Mouse (Mus musculus): ENCODE results near the gene Exoc3l4. TPM values are rescaled to one million over a fixed set of nuclear protein-coding genes. Genes with fewer than 3 reads are reported as not detected.
A peak's percentile ranks its signal among the peaks of the same experiment; 100 is the strongest.

The Exoc3l4 gene
- polyA plus RNA-seq, 1 experiment from 2014 or later, result 15.5 TPM

GRCm38 (mm10) chr12:111378812-111379211 lies 38.0 kb upstream of the Exoc3l4 start:
- Histone ChIP-seq H3K4me1 (replicated peaks) (peaks cover 34% of the 10 kb centered on the region), H3K27ac (no peak overlapping the region), H3K9ac (no peak overlapping the region), H3K27me3 (peaks cover 84% of the 10 kb centered on the region), H3K9me3 (replicated peaks) (no peaks in the 10 kb centered on the region), H3K4me2 (peak overlapping the region; percentile 81; the same call in 1 of the 2 replicates), H3K36me3 (no peaks in the 10 kb centered on the region), H3K4me3 (replicated peaks) (no peak overlapping the region)
- DNase-seq (no peak), ATAC-seq (ENCODE audit: low read depth) (no peak)
- WGBS (ENCODE audit: insufficient replicate concordance), result 66% methylated on average over 12 of the region's 12 CpGs

GRCm38 (mm10) chr12:111385883-111386641 lies 30.8 kb upstream of the Exoc3l4 start:
- Histone ChIP-seq H3K27me3 (peaks cover 28% of the 10 kb centered on the region), H3K9ac (no peak overlapping the region), H3K27ac (no peak overlapping the region; the same call in 1 of the 2 replicates), H3K36me3 (no peaks in the 10 kb centered on the region), H3K9me3 (replicated peaks) (no peaks in the 10 kb centered on the region), H3K4me2 (no peak overlapping the region), H3K4me1 (replicated peaks) (peaks cover 6% of the 10 kb centered on the region; the same call in 1 of the 2 replicates), H3K4me3 (replicated peaks) (no peak overlapping the region)
- WGBS (ENCODE audit: insufficient replicate concordance), result 65% methylated on average over 13 of the region's 13 CpGs
- ATAC-seq (ENCODE audit: low read depth) (no peak), DNase-seq (no peak)

DNA sequence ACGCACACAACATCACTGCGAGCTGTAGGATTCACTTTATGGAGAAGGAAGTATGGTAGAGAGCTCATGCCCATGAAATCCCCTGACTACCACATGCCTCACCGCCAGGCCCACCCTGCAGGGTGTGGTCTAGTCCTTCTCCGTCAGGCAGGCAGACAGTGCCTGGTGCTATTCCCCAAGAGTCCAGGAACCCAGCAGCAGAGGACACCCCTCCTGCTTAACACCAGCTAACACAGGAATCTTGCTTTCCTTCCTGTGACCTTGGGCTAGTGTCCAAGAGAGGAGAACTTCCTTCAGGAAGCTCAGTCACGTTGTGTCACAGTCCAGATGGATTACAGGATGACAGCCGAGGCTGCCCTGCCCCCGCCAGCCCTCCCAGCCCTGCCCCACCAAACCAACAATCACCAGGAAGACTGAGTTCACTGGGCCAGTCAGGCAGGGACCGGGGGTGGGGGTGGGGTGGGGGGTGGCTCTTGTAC lies 30.1 kb upstream of the Exoc3l4 start:
- DNase-seq (no peak), ATAC-seq (ENCODE audit: low read depth) (peak; percentile 75)
- no peaks in the 10 kb centered on the region for H3K36me3 ChIP-seq
- peaks cover 6% of the 10 kb centered on the region; the same call in 1 of the 2 replicates for H3K4me1 ChIP-seq (replicated peaks)
- WGBS (ENCODE audit: insufficient replicate concordance), result 36% methylated on average over 8 of the region's 8 CpGs
- no peak overlapping the region for H3K4me3 ChIP-seq (replicated peaks)
- no peak overlapping the region; the same call in 1 of the 2 replicates for H3K27ac ChIP-seq
- peaks cover 22% of the 10 kb centered on the region for H3K27me3 ChIP-seq
- no peak overlapping the region for H3K4me2 ChIP-seq
- no peaks in the 10 kb centered on the region for H3K9me3 ChIP-seq (replicated peaks)
- H3K9ac ChIP-seq, result no peak overlapping the region

DNA sequence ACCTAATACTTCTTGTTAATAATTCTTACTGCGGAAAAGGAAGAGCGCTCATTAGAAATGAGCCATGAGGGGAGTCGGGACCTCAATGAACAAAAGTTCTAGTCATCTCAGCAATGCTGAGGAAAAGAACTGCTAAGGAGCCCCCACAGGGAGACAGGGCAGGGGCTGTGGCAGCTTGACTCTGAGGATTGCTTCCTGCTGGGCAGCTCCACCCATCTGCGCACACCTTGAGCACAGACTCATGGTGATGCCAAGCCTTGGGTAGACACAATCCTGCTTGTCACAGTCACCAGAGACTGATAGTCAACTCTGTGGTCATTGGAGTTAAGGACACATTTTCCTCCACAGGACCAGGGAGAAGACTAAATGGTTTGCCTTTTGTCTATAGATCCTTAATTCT lies 29.7 kb upstream of the Exoc3l4 start:
- H3K27ac ChIP-seq, result no peak overlapping the region
- ATAC-seq (ENCODE audit: low read depth), result no peak

DNA sequence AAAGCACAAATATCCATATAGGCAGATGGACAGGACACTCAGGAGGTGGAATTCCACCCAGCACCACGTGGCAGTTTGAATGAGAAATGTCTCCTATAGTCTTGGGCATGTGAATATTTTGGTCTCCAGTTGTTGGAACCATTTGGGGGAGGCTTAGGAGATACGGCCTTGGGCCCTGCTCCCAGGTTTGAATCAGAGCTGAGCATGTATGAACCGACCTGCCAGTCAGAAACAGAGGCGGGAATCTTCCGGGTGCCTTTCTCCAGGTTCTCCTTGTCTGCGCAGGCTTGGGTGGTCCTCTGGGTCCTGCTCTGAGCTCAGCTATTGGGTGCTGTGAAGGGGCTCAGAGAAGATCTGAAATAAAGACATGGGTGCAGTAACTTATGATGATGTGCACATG lies 22.8 kb upstream of the Exoc3l4 start:
- Histone ChIP-seq H3K4me1 (replicated peaks) (no peaks in the 10 kb centered on the region), H3K9me3 (replicated peaks) (no peaks in the 10 kb centered on the region), H3K27ac (no peak overlapping the region), H3K36me3 (no peaks in the 10 kb centered on the region), H3K27me3 (peaks cover 25% of the 10 kb centered on the region), H3K9ac (no peak overlapping the region), H3K4me2 (no peak overlapping the region), H3K4me3 (replicated peaks) (no peak overlapping the region)
- DNase-seq (no peak), ATAC-seq (ENCODE audit: low read depth) (no peak)
- WGBS (ENCODE audit: insufficient replicate concordance), result 70% methylated on average over 6 of the region's 6 CpGs

More for the DNA sequence above, 29.7 kb upstream of the Exoc3l4 start:
- no peak overlapping the region for H3K9ac ChIP-seq
- H3K4me2 ChIP-seq, result no peak overlapping the region
- H3K27me3 ChIP-seq, result peaks cover 19% of the 10 kb centered on the region
- DNase-seq, result no peak
- 72% methylated on average over 4 of the region's 4 CpGs for WGBS (ENCODE audit: insufficient replicate concordance)
- H3K36me3 ChIP-seq, result no peaks in the 10 kb centered on the region
- no peaks in the 10 kb centered on the region for H3K9me3 ChIP-seq (replicated peaks)
- peaks cover 6% of the 10 kb centered on the region; the same call in 1 of the 2 replicates for H3K4me1 ChIP-seq (replicated peaks)
- no peak overlapping the region for H3K4me3 ChIP-seq (replicated peaks)

GRCm38 (mm10) chr12:111396997-111397396 lies 19.8 kb upstream of the Exoc3l4 start:
- WGBS (ENCODE audit: insufficient replicate concordance), result 46% methylated on average over 5 of the region's 5 CpGs

DNA sequence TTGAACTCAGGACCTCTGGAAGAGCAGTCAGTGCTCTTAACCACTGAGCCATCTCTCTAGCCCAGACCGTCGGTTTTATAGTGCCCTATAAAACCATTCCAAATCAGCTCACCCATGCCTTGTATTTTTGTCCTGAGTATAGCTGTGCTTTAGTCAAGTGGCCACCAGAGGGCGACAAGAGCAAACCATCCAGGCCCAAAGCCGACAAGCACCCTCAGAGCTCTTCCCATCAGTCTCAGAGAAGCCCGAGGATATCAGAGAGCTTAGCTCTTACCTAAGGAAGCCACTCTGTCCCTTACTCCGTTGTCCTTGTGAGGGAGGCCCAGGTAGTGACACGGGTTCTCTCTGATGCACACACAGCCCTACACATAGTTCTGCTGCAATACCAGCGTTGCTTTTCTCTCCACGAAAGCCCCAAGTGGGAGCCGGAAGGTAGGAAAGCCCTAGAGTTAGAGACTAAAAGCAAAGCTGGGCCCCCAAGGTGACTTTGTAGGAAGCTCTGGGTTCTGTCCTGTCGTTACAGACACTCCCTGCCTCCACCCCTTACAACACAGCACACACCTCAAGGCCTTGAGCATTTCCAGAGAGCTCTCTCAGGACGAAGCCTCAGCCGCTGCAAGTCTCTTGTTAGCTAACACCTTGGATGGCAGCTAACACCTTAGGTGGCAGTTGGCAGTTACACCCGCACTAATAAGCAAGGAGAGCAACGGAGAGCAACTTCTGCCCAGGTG lies 15.2 kb upstream of the Exoc3l4 start:
- DNase-seq (no peak), ATAC-seq (ENCODE audit: low read depth) (0 out of 2 replicates have a peak, but pooled peaks have one; percentile 45)
- Histone ChIP-seq H3K27me3 (peaks cover 51% of the 10 kb centered on the region), H3K4me1 (replicated peaks) (peaks cover 6% of the 10 kb centered on the region), H3K9me3 (replicated peaks) (no peaks in the 10 kb centered on the region), H3K9ac (no peak overlapping the region), H3K4me2 (no peak overlapping the region), H3K27ac (no peak overlapping the region), H3K36me3 (no peaks in the 10 kb centered on the region), H3K4me3 (replicated peaks) (no peak overlapping the region)
- 22% methylated on average over 15 of the region's 15 CpGs for WGBS (ENCODE audit: insufficient replicate concordance)

More at GRCm38 (mm10) chr12:111396997-111397396, 19.8 kb upstream of the Exoc3l4 start:
- H3K9ac ChIP-seq, result no peak overlapping the region
- ATAC-seq (ENCODE audit: low read depth) (no peak), DNase-seq (no peak)
- H3K27me3 ChIP-seq, result peaks cover 39% of the 10 kb centered on the region
- no peaks in the 10 kb centered on the region for H3K36me3 ChIP-seq
- H3K4me2 ChIP-seq, result no peak overlapping the region
- H3K27ac ChIP-seq, result no peak overlapping the region
- no peak overlapping the region for H3K4me3 ChIP-seq (replicated peaks)
- peaks cover 5% of the 10 kb centered on the region for H3K4me1 ChIP-seq (replicated peaks)
- H3K9me3 ChIP-seq (replicated peaks), result no peaks in the 10 kb centered on the region

- Histone ChIP-seq H3K27me3 (peaks cover 64% of the 10 kb centered on the region), H3K9me3 (replicated peaks) (no peaks in the 10 kb centered on the region), H3K27ac (no peak overlapping the region), H3K9ac (no peak overlapping the region), H3K36me3 (no peaks in the 10 kb centered on the region), H3K4me2 (no peak overlapping the region), H3K4me3 (replicated peaks) (no peak overlapping the region), H3K4me1 (replicated peaks) (peaks cover 10% of the 10 kb centered on the region)
- WGBS (ENCODE audit: insufficient replicate concordance), result 57% methylated on average over 10 of the region's 10 CpGs
- DNase-seq (no peak), ATAC-seq (ENCODE audit: low read depth) (no peak)
These were observed 11.9 kb upstream of the Exoc3l4 start for GRCm38 (mm10) chr12:111404880-111405279.

- no peaks in the 10 kb centered on the region for H3K36me3 ChIP-seq
- H3K4me2 ChIP-seq, result peak within 1 kb of the TSS; percentile 27; the same call in 1 of the 2 replicates
- no peak within 1 kb of the TSS for H3K27ac ChIP-seq
- peaks cover 9% of the 10 kb centered on the region for H3K4me1 ChIP-seq (replicated peaks)
- WGBS (ENCODE audit: insufficient replicate concordance), result 4% methylated on average over 21 of the region's 24 CpGs
- no peak for DNase-seq
- no peak within 1 kb of the TSS for H3K4me3 ChIP-seq (replicated peaks)
- no peaks in the 10 kb centered on the region for H3K9me3 ChIP-seq (replicated peaks)
- no peak within 1 kb of the TSS for H3K9ac ChIP-seq
- ATAC-seq (ENCODE audit: low read depth), result no peak
- H3K27me3 ChIP-seq, result peaks cover 70% of the 10 kb centered on the region
These were observed 10.2 kb upstream of the Exoc3l4 start, which contains the start of gene Lbhd2 for GRCm38 (mm10) chr12:111406622-111407021. TSS of gene Lbhd2 (plus strand) at chr12:111406809.

DNA sequence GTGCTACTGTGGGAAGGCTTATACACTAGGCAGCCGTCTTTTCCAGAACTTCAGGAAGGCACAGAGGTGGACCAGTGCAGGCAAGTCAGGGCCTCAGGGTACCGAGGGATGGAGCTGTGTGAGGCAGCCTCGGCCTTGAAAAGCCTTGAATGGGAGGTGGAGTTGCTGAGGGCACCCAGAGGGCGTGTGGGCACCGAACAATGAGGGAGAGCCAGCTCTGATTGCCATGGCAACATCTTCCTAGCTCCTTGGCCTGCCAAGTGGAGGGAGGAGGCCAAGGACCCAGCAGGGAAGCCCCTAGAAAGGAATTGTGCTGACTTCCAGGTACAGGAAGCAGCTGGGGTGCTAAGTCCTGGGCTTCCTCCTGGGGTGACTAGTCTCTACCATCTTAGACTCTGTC lies 7.2 kb upstream of the Exoc3l4 start:
- 52% methylated on average over 5 of the region's 5 CpGs for WGBS (ENCODE audit: insufficient replicate concordance)
- no peak overlapping the region for H3K27ac ChIP-seq
- H3K9me3 ChIP-seq (replicated peaks), result no peaks in the 10 kb centered on the region
- no peak overlapping the region for H3K9ac ChIP-seq
- no peak for ATAC-seq (ENCODE audit: low read depth)
- H3K4me2 ChIP-seq, result no peak overlapping the region
- H3K4me1 ChIP-seq (replicated peaks), result peaks cover 16% of the 10 kb centered on the region
- DNase-seq, result no peak
- no peaks in the 10 kb centered on the region for H3K36me3 ChIP-seq
- peaks cover 71% of the 10 kb centered on the region for H3K27me3 ChIP-seq
- H3K4me3 ChIP-seq (replicated peaks), result no peak overlapping the region

DNA sequence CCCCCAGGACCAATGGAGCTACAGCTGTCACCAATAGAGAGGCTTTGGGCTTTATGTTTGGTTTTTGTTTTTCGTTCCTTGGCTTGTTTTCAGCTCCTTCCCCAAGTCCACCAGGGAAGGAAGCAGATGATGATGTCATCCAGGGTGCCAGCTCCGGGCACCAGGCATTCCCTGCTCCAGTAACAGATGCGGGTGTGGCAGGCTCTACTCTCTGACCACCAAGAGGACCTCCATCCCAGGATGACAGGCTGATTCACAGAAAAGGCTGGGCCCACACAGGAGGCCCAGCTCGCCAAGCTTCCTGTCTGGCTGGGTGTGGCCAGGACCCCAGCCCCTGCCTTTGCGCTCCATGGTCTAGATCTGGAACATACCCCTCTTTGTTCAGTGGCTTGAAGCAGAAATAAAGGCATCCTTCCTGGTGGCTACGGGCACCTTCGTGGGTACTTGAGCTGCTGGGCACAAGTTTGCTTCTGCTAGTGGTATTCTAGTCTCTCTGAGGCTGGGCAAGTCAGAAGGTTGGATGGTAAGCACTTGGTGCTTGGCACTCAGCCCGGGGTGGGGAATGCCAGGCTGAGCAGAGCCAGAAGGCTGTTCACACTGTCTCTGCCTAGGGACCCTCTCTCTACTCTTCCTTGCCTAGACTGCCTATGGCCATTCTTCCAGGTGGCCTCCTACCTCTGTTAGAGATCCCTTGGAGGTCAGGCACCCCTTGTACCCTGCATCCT lies 5.0 kb upstream of the Exoc3l4 start:
- H3K4me2 ChIP-seq, result no peak overlapping the region
- no peak overlapping the region for H3K9ac ChIP-seq
- no peak overlapping the region for H3K27ac ChIP-seq
- WGBS (ENCODE audit: insufficient replicate concordance), result 60% methylated on average over 8 of the region's 8 CpGs
- ATAC-seq (ENCODE audit: low read depth), result no peak
- no peak overlapping the region for H3K4me3 ChIP-seq (replicated peaks)
- peaks cover 20% of the 10 kb centered on the region for H3K4me1 ChIP-seq (replicated peaks)
- H3K27me3 ChIP-seq, result peaks cover 73% of the 10 kb centered on the region
- no peaks in the 10 kb centered on the region for H3K36me3 ChIP-seq
- H3K9me3 ChIP-seq (replicated peaks), result no peaks in the 10 kb centered on the region
- no peak for DNase-seq
